Mouse (Mus musculus): ENCODE measurements around the gene Alpi. TPM values are rescaled to one million over a fixed set of nuclear protein-coding genes. Genes with fewer than 3 reads are reported as not detected.

The Alpi gene
- total RNA-seq (2017), result not detected in 2 replicates

DNA sequence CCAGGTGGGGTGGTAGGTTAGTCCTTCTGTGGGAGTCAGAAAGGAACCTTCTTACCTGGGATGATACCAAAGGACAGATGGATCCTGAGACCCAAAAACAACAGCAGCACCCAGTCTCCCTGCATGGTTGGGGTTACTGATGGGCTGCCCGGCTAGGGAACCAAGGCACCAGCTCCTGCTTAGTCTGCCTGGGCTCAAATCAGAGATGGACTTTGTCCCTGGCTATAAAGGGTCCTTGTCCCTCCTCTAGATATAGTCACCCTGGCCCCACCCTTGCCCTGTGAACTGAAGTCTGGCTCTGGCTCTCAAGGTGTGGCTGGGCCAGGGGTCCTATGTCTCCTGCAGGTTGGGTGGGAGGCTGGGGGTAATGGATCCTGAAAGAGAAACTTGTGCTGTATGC lies at the start of gene Alpi:
Gene Alpi (minus strand): TSS at position 196 of the 400 bp plus-strand sequence.
- ATAC-seq (replicated peaks; ENCODE audit: low read depth, poor library complexity, severe bottlenecking), result no peak

DNA sequence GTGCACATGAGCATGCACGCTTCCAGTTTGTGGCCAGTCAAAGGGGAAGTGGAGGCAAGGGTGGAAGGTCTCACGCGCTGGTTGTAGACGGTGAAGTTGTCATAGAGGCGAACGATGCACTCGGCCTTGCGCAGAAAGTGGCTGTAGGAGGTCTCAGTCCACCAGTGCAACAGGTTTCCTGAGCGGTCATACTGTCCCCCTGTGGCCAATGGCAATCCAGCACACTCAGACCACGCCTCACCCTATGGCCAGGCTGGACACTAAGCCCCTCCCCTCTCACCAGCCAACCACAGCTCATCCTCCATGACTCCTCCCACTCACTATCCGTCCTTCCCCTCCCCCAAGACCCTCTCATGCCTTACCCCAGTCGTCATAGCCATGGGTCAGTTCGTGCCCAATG lies 48.0 kb upstream of the Alpi start:
- ATAC-seq (replicated peaks; ENCODE audit: low read depth, poor library complexity, severe bottlenecking), result 0 out of 2 replicates have a peak, but pooled peaks have one; percentile 47

DNA sequence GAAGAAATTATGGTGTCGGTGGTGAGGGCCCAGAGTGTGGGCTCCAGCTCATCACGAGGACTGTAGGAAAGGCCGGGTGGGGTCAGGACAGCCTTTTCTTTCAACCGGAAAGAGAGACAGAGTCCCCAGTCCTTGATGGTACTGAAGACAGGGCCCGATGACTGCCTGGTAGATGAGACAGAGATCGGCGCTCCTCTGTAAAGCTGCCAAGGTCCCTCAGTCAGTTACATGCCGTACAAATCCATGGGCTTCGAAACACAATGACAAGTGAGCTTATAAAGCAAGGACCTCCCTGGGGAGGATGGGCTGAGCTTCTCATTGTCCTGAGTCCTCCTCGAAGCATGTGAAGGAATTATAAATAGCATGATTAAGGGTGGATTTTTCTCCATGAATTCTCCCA lies 41.7 kb upstream of the Alpi start:
- no peak for ATAC-seq (replicated peaks; ENCODE audit: low read depth, poor library complexity, severe bottlenecking)

DNA sequence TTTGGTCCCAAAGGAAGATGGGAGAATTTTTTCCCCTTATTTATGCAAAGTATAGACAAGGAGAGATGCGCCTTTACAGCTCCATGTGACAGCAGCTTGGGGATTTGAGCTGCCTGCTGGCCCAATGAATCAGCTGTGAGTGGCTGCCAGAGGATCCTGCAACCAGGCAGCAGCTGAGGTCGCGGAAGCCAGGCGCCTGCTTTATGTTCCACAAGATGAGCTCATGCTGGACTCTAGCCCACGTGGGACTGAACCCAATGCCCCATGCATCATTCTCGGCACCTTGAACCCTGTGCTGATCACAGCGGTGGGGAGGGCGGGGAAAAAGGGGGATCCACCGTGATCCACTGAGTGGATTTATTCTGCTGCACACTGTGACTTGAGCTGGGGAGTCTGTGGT lies 41.0 kb upstream of the Alpi start:
- ATAC-seq (replicated peaks; ENCODE audit: low read depth, poor library complexity, severe bottlenecking), result no peak

DNA sequence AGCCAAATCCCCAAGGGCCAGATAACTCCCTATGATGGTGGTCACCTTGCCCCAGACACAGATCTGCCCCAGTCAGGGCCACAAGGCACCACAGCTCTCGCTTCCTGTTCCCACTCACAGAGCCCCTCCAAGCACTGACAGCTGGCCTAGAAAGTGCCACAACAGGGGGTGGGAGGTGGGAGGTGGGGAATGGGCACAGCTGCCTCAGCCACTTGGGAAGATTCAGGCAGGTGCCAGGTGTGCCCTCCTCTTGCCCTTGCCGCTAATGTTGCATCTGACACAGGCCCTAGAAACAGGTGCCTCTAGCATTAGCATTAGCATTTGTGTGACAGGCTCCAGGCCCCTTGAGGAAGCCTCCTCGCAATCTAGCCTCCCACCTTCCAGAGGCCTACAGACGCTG lies 40.1 kb upstream of the Alpi start:
- ATAC-seq (replicated peaks; ENCODE audit: low read depth, poor library complexity, severe bottlenecking), result no peak

DNA sequence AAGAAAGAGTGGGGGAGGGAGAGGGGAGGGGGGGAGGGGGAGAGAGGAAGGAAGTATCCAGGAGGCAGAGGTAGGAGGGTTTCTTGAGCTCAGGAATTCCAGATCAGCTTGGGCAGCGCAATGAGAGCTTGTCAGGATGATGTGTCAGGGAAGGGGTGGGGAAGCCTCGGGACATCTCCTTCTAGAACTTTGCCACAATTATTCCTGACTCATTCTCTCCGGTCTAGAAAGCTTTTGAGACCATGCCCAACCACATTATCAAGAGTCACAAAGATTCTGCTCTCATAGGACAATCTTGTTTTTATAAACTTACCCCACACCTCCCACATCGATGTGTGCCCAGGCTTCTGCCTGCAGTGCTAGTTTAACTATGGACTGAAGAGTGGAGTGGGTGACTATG lies 30.4 kb upstream of the Alpi start:
- no peak for ATAC-seq (replicated peaks; ENCODE audit: low read depth, poor library complexity, severe bottlenecking)

DNA sequence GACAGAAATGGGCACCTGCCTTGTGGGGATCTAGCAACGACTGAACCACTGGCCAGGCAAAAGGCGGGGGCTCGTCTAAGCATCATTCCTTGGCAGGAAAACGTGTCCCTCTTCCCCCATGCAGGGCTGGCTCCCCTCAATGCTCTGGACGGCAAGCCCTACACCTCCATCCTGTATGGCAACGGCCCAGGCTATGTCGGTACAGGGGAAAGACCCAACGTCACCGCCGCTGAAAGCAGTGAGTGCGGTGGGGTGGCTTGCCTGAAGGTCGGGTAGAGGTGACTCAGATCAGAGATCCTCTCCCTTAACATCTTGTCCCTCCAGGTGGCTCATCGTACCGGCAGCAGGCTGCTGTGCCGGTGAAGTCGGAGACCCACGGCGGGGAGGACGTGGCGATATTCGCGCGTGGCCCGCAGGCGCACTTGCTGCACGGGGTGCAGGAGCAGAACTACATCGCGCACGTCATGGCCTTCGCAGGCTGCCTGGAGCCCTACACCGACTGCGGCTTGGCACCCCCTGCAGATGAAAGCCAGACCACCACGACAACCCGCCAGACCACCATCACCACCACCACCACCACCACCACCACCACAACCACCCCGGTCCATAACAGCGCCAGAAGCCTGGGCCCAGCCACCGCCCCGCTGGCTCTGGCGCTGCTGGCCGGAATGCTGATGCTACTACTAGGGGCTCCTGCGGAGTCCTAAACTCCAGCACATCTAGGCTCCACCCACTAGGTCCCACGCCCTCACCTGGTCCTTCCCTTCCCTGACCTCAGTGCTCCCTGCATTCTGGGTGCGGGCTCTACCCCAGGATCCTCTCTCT lies 26.0 kb upstream of the Alpi start:
- ATAC-seq (replicated peaks; ENCODE audit: low read depth, poor library complexity, severe bottlenecking), result no peak

DNA sequence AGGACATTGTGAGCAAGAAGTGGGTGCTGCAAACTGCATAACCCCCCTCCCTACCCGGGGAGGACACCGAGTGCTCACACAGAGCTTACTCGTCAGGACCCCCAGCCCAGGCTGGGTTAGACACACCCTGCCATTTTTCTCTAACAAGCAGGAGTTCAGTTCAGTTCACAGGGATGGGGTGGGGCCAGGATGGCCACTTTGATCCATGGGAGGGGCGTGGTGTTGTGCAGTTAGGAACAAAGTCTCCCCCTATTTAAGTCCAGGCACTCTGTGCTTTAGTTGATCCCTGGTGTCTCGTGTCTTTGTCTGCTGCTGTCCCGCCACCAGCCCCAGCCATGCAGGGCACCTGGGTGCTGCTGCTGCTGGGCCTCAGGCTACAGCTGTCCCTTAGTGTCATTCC lies 23.3 kb upstream of the Alpi start, which contains the start of gene Akp3:
Gene Akp3 (plus strand): TSS at position 301 of the 400 bp plus-strand sequence.
- no peak for ATAC-seq (replicated peaks; ENCODE audit: low read depth, poor library complexity, severe bottlenecking)

DNA sequence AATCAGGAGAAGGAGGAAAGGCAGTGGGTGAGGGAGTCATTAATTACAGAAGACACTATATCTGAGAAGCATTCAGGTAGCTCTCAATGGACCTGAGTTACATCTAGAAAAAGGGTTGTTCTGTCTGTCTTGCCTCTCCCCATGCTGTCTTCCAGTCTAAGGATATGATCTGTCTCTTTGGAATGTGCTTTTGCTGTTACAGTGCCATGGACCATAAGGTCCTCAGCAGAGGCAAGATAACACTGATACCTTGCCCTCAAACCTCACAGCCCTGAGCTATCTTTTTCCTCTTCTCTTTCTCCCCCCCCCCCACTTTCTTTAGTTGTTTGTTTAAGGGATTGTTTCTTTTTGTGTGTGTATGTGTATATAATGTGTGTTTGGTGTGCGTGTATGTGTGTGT lies 13.4 kb upstream of the Alpi start:
- no peak for ATAC-seq (replicated peaks; ENCODE audit: low read depth, poor library complexity, severe bottlenecking)

DNA sequence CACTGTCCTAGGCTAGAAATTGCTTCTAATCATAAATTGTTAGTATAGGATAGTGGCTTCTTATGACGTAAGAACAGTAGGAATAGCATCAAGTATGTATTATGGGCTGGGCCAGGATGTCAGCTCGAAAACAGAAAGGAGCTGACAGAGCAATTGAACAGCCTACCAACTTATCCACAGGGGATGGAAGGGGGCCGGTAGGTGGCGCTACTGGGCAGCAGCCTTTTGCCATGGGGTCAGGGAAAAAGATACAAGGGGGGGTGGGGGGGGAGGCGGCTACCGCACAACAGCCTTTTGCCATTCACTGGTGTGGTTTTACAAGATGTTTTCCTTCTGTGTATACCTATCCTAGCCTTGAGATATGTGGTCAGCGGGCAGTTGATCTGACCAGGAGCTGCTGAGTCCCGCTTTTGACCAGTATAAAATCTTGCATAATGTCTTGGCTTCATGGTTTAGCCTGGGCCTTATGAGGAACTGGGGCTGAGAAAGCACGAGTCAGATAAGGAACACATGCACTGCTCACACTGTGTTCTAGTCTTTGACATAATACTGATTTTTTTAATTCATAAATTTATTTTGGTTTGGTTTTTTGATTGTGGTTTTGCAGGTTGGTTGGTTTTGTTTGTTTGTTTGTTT lies 10.4 kb upstream of the Alpi start:
- ATAC-seq (replicated peaks; ENCODE audit: low read depth, poor library complexity, severe bottlenecking), result peak; percentile 58

DNA sequence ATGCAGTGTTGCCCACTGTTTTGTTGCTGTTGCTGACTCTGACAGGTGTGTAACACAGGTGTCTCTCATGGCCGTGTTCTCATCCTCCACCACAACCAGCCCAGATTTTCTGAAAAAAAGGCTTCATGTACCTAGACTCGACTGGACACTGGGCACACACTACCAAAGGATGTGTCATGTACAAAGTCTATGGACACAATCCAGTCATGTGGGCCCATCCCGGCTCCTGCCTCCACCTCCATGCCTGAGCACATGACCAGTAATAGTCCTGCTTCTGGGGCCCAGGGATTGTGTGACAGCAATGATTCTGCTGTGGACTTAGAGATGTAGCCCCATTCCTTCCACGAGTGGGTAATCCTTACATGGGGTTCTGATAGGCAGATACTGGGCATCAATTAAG lies 7.2 kb upstream of the Alpi start:
- no peak for ATAC-seq (replicated peaks; ENCODE audit: low read depth, poor library complexity, severe bottlenecking)

DNA sequence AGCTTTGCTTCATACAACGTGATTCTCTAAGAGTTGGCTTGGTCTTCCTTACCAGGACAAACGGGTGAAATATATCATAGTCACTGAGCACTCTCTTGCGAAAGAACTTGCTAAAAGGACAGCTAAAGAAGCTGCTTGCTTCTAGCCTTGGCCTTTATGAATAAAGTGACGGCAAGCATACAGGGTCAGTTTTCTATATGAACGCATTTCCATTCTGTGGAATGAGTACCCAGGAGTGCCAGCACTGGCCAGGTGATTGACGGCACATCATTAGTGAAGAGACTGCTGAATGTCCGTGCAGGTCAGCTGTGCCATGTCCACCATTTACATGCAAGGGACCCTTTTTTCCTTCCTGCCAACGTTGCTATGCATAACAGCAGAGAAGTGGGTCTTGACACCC lies 5.1 kb upstream of the Alpi start:
- no peak for ATAC-seq (replicated peaks; ENCODE audit: low read depth, poor library complexity, severe bottlenecking)

DNA sequence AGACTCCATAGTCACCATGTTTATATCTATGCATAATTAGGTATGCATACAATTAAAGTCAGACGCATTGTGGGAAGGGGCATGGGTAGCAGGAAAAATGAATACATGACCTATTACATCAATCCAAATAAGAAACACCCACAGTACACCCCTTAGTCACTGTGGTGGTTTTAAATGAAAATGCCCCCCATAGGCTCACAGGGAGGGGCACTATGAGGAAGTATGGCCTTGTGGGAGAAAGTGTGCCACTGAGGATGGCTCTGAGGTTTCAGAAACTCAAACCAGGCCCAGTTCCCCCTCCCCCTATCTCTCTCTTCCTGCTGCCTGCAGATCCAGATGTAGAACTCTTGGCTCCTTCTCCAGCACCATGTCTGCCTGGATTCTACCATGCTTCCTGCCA lies 2.5 kb upstream of the Alpi start:
- peak; percentile 77 for ATAC-seq (replicated peaks; ENCODE audit: low read depth, poor library complexity, severe bottlenecking)

DNA sequence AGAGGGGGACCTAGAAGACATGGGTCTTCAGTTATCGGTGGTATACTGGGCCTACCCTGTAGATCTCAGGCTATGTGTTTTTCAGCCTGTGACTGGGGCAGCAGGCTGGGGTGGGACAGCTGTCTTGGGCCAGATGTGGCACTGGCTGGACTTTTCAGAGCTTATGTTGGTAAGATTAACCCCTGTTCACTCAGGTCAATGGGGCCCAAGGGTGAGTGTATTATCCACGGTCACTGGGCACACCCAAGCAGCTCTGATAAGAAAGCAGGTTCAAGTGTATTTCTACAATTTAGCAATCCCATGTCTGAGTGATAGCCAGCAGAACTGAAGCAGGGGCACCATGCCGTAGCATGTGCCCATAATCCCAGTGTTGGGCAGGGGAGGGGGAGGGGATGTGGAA lies 708 bp upstream of the Alpi start:
- no peak for ATAC-seq (replicated peaks; ENCODE audit: low read depth, poor library complexity, severe bottlenecking)

DNA sequence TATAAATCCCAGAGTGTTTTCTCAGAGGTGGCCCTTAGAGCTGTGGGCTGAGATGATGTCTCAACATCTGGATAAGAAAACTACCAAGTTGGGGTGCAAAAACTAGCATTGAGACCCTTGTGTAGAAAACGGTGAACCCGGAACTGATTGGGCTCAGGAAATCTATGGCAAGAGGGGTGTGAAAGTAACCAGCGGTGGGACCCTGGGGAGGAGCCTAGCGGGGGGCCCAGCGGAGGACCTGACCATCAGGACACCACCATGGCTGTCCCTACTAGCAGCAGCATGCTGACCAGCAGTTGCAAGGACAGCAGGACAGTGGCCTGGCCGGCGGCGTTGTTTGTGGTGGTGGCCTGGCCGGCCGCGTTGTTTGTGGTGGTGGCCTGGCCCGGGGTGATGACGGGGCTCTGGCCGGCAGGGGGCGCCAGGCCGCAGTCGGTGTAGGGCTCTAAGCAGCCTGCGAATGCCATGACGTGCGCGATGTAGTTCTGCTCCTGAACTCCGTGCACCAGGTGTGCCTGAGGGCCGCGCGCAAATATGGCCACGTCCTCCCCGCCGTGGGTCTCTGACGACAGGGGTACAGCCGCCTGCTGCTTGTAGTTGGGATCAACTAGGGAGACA lies 2.9 kb downstream of the Alpi start:
- ATAC-seq (replicated peaks; ENCODE audit: low read depth, poor library complexity, severe bottlenecking), result peak; percentile 84

DNA sequence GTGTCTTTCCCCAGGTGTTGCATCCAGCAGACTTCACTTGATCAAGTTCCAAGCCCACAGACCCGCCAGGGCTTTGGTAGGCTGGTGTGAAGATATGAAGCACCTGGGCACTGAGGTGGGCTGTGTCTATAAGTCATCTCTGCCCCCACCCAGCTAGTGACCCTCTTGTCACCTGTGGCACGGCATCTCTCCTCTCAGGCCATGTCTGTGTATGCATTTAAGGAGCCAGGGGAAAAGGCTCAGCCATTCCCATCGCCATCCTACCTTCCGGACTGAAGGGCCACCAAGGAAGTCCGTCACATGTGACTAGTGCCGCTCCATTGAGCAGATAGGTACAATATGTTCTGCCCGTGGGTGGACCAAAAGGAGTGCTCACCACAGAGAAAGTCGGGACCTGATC lies 5.8 kb downstream of the Alpi start:
- ATAC-seq (replicated peaks; ENCODE audit: low read depth, poor library complexity, severe bottlenecking), result no peak

DNA sequence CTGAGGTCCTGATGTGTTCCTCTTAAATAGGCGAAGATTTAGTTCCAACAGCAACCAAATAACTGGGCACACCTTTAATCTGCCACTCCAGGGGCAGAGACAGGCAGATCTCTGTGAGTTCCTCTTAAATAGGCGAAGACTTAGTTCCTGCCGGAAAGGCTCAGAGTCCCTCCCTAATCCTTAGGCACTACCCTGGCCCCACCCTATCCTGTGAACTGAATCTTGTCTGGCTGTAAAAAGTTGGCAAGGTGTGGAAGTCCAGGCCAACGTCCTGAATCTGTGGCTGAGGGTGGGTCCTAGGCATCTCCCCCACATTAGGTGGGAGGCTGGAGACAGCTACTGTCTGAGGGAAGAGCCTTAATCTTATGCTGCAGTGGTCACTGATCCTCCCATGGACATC lies 11.6 kb downstream of the Alpi start, which contains the start of gene Alppl2:
Gene Alppl2 (minus strand): TSS at position 101 of the 400 bp plus-strand sequence.
- ATAC-seq (replicated peaks; ENCODE audit: low read depth, poor library complexity, severe bottlenecking), result no peak

DNA sequence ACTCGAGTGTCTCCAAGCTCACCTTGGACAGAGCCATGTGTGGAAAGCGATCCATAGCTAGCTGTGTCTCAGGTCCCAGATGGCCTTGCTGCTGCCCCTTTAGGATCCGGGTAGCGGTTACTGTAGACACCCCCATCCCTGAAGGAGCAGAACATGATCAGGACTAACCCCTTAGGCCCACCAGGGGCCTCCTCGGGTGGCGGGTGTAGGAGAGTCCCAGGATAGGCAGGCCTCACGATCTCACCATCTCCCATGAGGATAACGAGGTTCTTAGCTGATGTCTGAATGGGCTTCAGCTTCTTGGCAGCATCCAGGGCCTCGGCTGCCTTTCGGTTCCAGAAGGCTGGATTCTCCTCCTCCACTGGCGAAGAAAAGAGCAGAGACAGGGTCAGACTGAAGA lies 12.2 kb downstream of the Alpi start:
- ATAC-seq (replicated peaks; ENCODE audit: low read depth, poor library complexity, severe bottlenecking), result no peak

DNA sequence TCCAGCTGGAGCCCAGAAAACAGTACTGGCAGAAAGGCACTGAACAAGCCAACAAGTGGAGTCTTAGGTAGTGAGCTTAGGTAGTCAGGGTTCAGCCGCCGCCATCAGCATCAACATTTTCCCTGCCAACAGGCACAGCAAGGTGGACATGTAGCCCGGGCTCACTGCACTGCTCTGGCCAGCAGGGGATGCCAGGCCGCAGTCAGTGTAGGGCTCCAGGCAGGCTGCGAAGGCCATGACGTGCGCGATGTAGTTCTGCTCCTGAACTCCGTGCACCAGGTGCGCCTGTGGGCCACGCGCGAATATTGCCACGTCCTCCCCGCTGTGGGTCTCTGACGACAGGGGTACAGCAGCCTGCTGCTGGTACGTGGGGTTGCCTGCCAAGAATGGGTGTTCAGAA lies 14.4 kb downstream of the Alpi start:
- ATAC-seq (replicated peaks; ENCODE audit: low read depth, poor library complexity, severe bottlenecking), result no peak

DNA sequence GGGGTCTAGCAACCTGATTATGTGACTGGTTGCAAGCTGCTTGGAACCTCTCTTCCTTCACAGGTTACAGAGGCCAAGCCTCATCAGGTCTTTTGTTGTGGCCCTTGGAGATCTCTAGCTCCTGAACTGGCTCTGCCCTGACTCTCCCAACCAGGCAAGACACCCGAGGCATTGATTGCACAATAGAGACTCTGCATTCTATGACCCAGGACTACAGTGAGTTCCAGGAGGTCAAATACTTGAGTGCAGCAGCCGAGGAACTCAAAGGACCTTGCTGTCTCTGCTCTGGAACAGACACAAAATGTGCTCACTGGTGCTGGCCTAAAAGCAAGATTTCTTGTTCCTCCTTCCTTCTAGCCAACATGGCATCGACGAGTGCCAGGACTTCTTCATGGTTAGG lies 15.2 kb downstream of the Alpi start:
- no peak for ATAC-seq (replicated peaks; ENCODE audit: low read depth, poor library complexity, severe bottlenecking)

DNA sequence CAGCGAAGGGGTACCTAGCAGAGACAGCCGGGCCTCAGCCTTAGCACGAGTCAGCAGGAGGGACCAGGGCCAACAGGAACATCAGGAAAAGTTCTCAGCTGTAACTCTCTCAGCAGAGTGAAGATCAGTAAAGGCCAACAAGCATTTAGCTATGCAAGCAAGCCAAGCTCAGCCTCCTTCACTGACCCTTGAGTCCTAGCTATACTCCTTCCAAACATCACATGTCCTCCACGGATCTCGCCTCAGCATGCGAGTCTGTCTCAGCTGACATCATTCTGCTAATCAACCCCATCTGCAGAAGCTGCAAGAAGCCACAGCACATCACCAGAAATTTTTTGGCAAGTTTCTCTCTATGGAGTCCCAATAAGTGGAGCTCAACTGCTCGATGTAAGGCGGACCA lies 27.6 kb downstream of the Alpi start:
- ATAC-seq (replicated peaks; ENCODE audit: low read depth, poor library complexity, severe bottlenecking), result no peak
